Mouse (Mus musculus) cerebellum, postnatal 4 days (tissue): ENCODE results near the gene Wwc2.

Source experiments
- DNase-seq, 2 experiments: peaks; one replicate each; pipeline ENCODE4 v3.0.0; 2022; ENCODE audit warnings: low spot score in 2 of 2, mixed read lengths in 1 of 2

Wwc2 gene

GRCm38 (mm10) chr8:47989655-47990385 lies 904 bp downstream of the Wwc2 start:
- DNase-seq: peak in 1 of 2 experiments; percentile 26

GRCm38 (mm10) chr8:47989211-47989610 lies 1.5 kb downstream of the Wwc2 start:
- DNase-seq: no peak

- DNase-seq: no peak
Measured at GRCm38 (mm10) chr8:47988111-47988510, 2.6 kb downstream of the Wwc2 start.

- DNase-seq: no peak
Measured at GRCm38 (mm10) chr8:47985644-47986043, 5.1 kb downstream of the Wwc2 start.

- DNase-seq: no peak
Measured at GRCm38 (mm10) chr8:47985243-47985642, 5.5 kb downstream of the Wwc2 start.

- no peak for DNase-seq
Measured at GRCm38 (mm10) chr8:47981075-47981474, 9.6 kb downstream of the Wwc2 start.

GRCm38 (mm10) chr8:47979876-47980275 lies 10.8 kb downstream of the Wwc2 start:
- no peak for DNase-seq

GRCm38 (mm10) chr8:47978755-47979154 lies 12.0 kb downstream of the Wwc2 start:
- DNase-seq: no peak

- no peak for DNase-seq
Measured at GRCm38 (mm10) chr8:47974963-47975314, 15.8 kb downstream of the Wwc2 start.

- no peak for DNase-seq
Measured at GRCm38 (mm10) chr8:47974138-47974962, 16.4 kb downstream of the Wwc2 start.

GRCm38 (mm10) chr8:47971121-47971520 lies 19.6 kb downstream of the Wwc2 start:
- DNase-seq: no peak

GRCm38 (mm10) chr8:47970576-47970975 lies 20.1 kb downstream of the Wwc2 start:
- no peak for DNase-seq

GRCm38 (mm10) chr8:47967045-47967920 lies 23.4 kb downstream of the Wwc2 start:
- no peak for DNase-seq

- no peak for DNase-seq
Measured at GRCm38 (mm10) chr8:47962484-47962883, 28.2 kb downstream of the Wwc2 start.

- peak in 1 of 2 experiments; percentile 32 for DNase-seq
Measured at GRCm38 (mm10) chr8:47962005-47962404, 28.7 kb downstream of the Wwc2 start.

- DNase-seq: no peak
Measured at GRCm38 (mm10) chr8:47957560-47957959, 33.2 kb downstream of the Wwc2 start.

- DNase-seq: no peak
Measured at GRCm38 (mm10) chr8:47951380-47951932, 39.3 kb downstream of the Wwc2 start.

- DNase-seq: no peak
Measured at GRCm38 (mm10) chr8:47948836-47949235, 41.9 kb downstream of the Wwc2 start.

- no peak for DNase-seq
Measured at GRCm38 (mm10) chr8:47947672-47948618, 42.8 kb downstream of the Wwc2 start.

GRCm38 (mm10) chr8:47943049-47943448 lies 47.7 kb downstream of the Wwc2 start:
- no peak for DNase-seq

- peak in 1 of 2 experiments; percentile 8 for DNase-seq
Measured at GRCm38 (mm10) chr8:47941028-47941427, 49.7 kb downstream of the Wwc2 start.
